Mouse (Mus musculus) intestine, embryonic 16.5 days (tissue): ENCODE measurements around the gene Ggcx. TPM values are rescaled to one million over a fixed set of nuclear protein-coding genes. Genes with fewer than 3 reads are reported as not detected.
"Not testable (repeated sequence)": the region's sequence is repeated elsewhere in the genome, so short reads cannot be mapped to it uniquely, and the experiment has no call there.

Experiments
- ATAC-seq: fragments of 200-750 bp; cut with Nextera tagmentation; 2 replicates; pipeline ENCODE4 v1.8.0; 2017; ENCODE audit warnings: moderate TSS enrichment, moderate library complexity
- H3K27ac ChIP-seq: fragments of 300-500 bp; sonication (generic); 2 replicates; pipeline ENCODE4 v1.5.1; 2014; ENCODE audit warnings: mild to moderate bottlenecking, low read length
- H3K27me3 ChIP-seq: fragments of 300-500 bp; sonication (generic); replicated peaks from 2 replicates; pipeline ENCODE4 v1.6.1; 2014; ENCODE audit warnings: low read length, control low read depth, mixed read lengths; ENCODE audit not compliant: control insufficient read depth, insufficient read depth
- H3K36me3 ChIP-seq: fragments of 300-500 bp; sonication (generic); 2 replicates; pipeline ENCODE4 v1.6.1; 2014; ENCODE audit warnings: low read length, control low read depth; ENCODE audit not compliant: control insufficient read depth, insufficient read depth
- H3K4me1 ChIP-seq: fragments of 300-500 bp; sonication (generic); 2 replicates; pipeline ENCODE4 v1.6.1; 2014; ENCODE audit warnings: low read length, control low read depth, mixed read lengths; ENCODE audit not compliant: control insufficient read depth, insufficient read depth
- H3K4me2 ChIP-seq: fragments of 300-500 bp; sonication (generic); 2 replicates; pipeline ENCODE4 v1.6.1; 2014; ENCODE audit warnings: low read depth, low read length, control low read depth
- H3K4me3 ChIP-seq: fragments of 300-500 bp; sonication (generic); 2 replicates; pipeline ENCODE4 v1.5.1; 2014; ENCODE audit warnings: mild to moderate bottlenecking, low read length
- H3K9ac ChIP-seq: fragments of 300-500 bp; sonication (generic); 2 replicates; pipeline ENCODE4 v1.6.1; 2014; ENCODE audit warnings: low read depth, low read length
- H3K9me3 ChIP-seq: fragments of 300-500 bp; sonication (generic); 2 replicates; pipeline ENCODE4 v1.6.1; 2016; ENCODE audit warnings: low read length, control low read depth; ENCODE audit not compliant: control insufficient read depth
- WGBS: fragments of 180-500 bp; shearing (Covaris S2); extraction: QIAGEN DNeasy Blood & Tissue Kit; methylation state at CpG from one replicate; pipeline ENCODE4 v1.1.7; 2014; 5-methylcytosine and 5-hydroxymethylcytosine counted together
- polyA plus RNA-seq: library from polyadenylated mRNA; unstranded; fragments of >200 nt; fragmentation: Nextera tagmentation; extraction: Ambion mirVana; gene quantifications from 2 replicates; pipeline ENCODE4 v1.2.1, GENCODE M21; 2015

Ggcx gene
- polyA plus RNA-seq, 1 experiment from 2014 or later, result 23.7 TPM

GRCm38 (mm10) chr6:72451778-72452177, 37.7 kb downstream of the Ggcx start:
- not testable (repeated sequence) for H3K4me1 ChIP-seq, H3K27ac ChIP-seq, H3K4me3 ChIP-seq, ATAC-seq, H3K4me2 ChIP-seq, H3K9ac ChIP-seq, H3K9me3 ChIP-seq, H3K36me3 ChIP-seq, H3K27me3 ChIP-seq
- WGBS, result 75% methylated on average over 2 of the region's 2 CpGs

GRCm38 (mm10) chr6:72452329-72452728, 38.2 kb downstream of the Ggcx start:
- no peaks in the 10 kb centered on the region for H3K4me1 ChIP-seq
- no peak overlapping the region for H3K4me3 ChIP-seq
- no peaks in the 10 kb centered on the region for H3K36me3 ChIP-seq
- H3K4me2 ChIP-seq, result no peak overlapping the region
- H3K9ac ChIP-seq, result no peak overlapping the region
- ATAC-seq, result peak; percentile 63
- WGBS, result 70% methylated on average over 2 of the region's 2 CpGs
- H3K9me3 ChIP-seq, result no peaks in the 10 kb centered on the region
- no peak overlapping the region for H3K27ac ChIP-seq
- no peaks in the 10 kb centered on the region for H3K27me3 ChIP-seq

GRCm38 (mm10) chr6:72453578-72453977, 39.5 kb downstream of the Ggcx start:
- ATAC-seq, result no peak
- Histone ChIP-seq H3K36me3 (no peaks in the 10 kb centered on the region), H3K4me3 (no peak overlapping the region), H3K27me3 (no peaks in the 10 kb centered on the region), H3K4me2 (no peak overlapping the region), H3K4me1 (no peaks in the 10 kb centered on the region), H3K27ac (no peak overlapping the region), H3K9me3 (no peaks in the 10 kb centered on the region), H3K9ac (no peak overlapping the region)
- WGBS, result 86% methylated on average over 3 of the region's 3 CpGs

- no peak overlapping the region for H3K4me3 ChIP-seq
- H3K9ac ChIP-seq, result no peak overlapping the region
- no peaks in the 10 kb centered on the region for H3K9me3 ChIP-seq
- H3K4me2 ChIP-seq, result no peak overlapping the region
- H3K4me1 ChIP-seq, result peaks cover 6% of the 10 kb centered on the region; the same call in 1 of the 2 replicates
- H3K27ac ChIP-seq, result no peak overlapping the region; the same call in 1 of the 2 replicates
- H3K27me3 ChIP-seq, result no peaks in the 10 kb centered on the region
- no peaks in the 10 kb centered on the region for H3K36me3 ChIP-seq
- ATAC-seq, result peak; percentile 21; the same call in 1 of the 2 replicates
- WGBS, result 50% methylated on average over 7 of the region's 7 CpGs
Measured at GRCm38 (mm10) chr6:72454072-72454746, 40.1 kb downstream of the Ggcx start.

GRCm38 (mm10) chr6:72454833-72455373, 40.8 kb downstream of the Ggcx start:
- Histone ChIP-seq H3K27me3 (no peaks in the 10 kb centered on the region), H3K27ac (no peak overlapping the region), H3K9me3 (no peaks in the 10 kb centered on the region), H3K9ac (no peak overlapping the region), H3K4me2 (no peak overlapping the region), H3K36me3 (no peaks in the 10 kb centered on the region), H3K4me1 (peaks cover 7% of the 10 kb centered on the region; the same call in 1 of the 2 replicates), H3K4me3 (no peak overlapping the region)
- 56% methylated on average over 7 of the region's 7 CpGs for WGBS
- ATAC-seq, result no peak; the same call in none of the 2 replicates

GRCm38 (mm10) chr6:72456567-72456966, 42.5 kb downstream of the Ggcx start:
- Histone ChIP-seq H3K27me3 (no peaks in the 10 kb centered on the region), H3K4me2 (no peak overlapping the region), H3K4me1 (peaks cover 18% of the 10 kb centered on the region), H3K9me3 (no peaks in the 10 kb centered on the region), H3K27ac (no peak overlapping the region), H3K4me3 (no peak overlapping the region), H3K36me3 (no peaks in the 10 kb centered on the region), H3K9ac (no peak overlapping the region)
- no peak for ATAC-seq
- 73% methylated on average over 4 of the region's 4 CpGs for WGBS

- peak overlapping the region; percentile 16 for H3K27ac ChIP-seq
- WGBS, result 20% methylated on average over 7 of the region's 7 CpGs
- H3K27me3 ChIP-seq, result no peaks in the 10 kb centered on the region
- no peak overlapping the region for H3K9ac ChIP-seq
- H3K4me2 ChIP-seq, result no peak overlapping the region
- H3K4me1 ChIP-seq, result peaks cover 18% of the 10 kb centered on the region
- no peaks in the 10 kb centered on the region for H3K36me3 ChIP-seq
- no peak overlapping the region for H3K4me3 ChIP-seq
- ATAC-seq, result peak; percentile 85
- H3K9me3 ChIP-seq, result no peaks in the 10 kb centered on the region
Measured at GRCm38 (mm10) chr6:72458418-72458817, 44.3 kb downstream of the Ggcx start.

- Histone ChIP-seq H3K27ac (peak overlapping the region; percentile 16), H3K4me3 (no peak overlapping the region), H3K4me2 (no peak overlapping the region), H3K9ac (no peak overlapping the region), H3K4me1 (peaks cover 18% of the 10 kb centered on the region), H3K9me3 (no peaks in the 10 kb centered on the region), H3K27me3 (no peaks in the 10 kb centered on the region), H3K36me3 (no peaks in the 10 kb centered on the region)
- 21% methylated on average over 5 of the region's 5 CpGs for WGBS
- no peak for ATAC-seq
Measured at GRCm38 (mm10) chr6:72458921-72459320, 44.8 kb downstream of the Ggcx start.

- Histone ChIP-seq H3K4me1 (peaks cover 18% of the 10 kb centered on the region), H3K9me3 (no peaks in the 10 kb centered on the region), H3K4me2 (no peak overlapping the region), H3K9ac (no peak overlapping the region), H3K27ac (no peak overlapping the region), H3K27me3 (no peaks in the 10 kb centered on the region), H3K36me3 (no peaks in the 10 kb centered on the region), H3K4me3 (no peak overlapping the region)
- 49% methylated on average over 9 of the region's 9 CpGs for WGBS
- no peak for ATAC-seq
Measured at GRCm38 (mm10) chr6:72460036-72460801, 46.1 kb downstream of the Ggcx start.
